Mouse (Mus musculus) heart, embryonic 16.5 days (tissue): ENCODE measurements around the gene Spdl1. TPM values are rescaled to one million over a fixed set of nuclear protein-coding genes. Genes with fewer than 3 reads are reported as not detected.

Experiments used
- ATAC-seq: fragments of 200-750 bp; cut with Nextera tagmentation; replicated peaks from 2 replicates; pipeline ENCODE4 v1.8.0; 2017; ENCODE audit warnings: moderate number of reproducible peaks; ENCODE audit not compliant: insufficient read depth, low FRiP score; ENCODE audit errors: extremely low read depth
- H3K27ac ChIP-seq: fragments of 300-500 bp; sonication (generic); 2 replicates; pipeline ENCODE4 v1.5.1; 2014; ENCODE audit warnings: mild to moderate bottlenecking, low read length, control low read depth, moderate library complexity
- H3K27me3 ChIP-seq: fragments of 300-500 bp; sonication (generic); 2 replicates; pipeline ENCODE4 v1.6.1; 2014; ENCODE audit warnings: low read length, mixed read lengths; ENCODE audit not compliant: control insufficient read depth, insufficient read depth
- H3K36me3 ChIP-seq: fragments of 300-500 bp; sonication (generic); 2 replicates; pipeline ENCODE4 v1.6.1; 2014; ENCODE audit not compliant: control insufficient read depth, insufficient read depth
- H3K4me1 ChIP-seq: fragments of 300-500 bp; sonication (generic); 2 replicates; pipeline ENCODE4 v1.6.1; 2014; ENCODE audit warnings: low read length, mixed read lengths; ENCODE audit not compliant: control insufficient read depth, insufficient read depth
- H3K4me2 ChIP-seq: fragments of 300-500 bp; sonication (generic); 2 replicates; pipeline ENCODE4 v1.6.1; 2014; ENCODE audit warnings: low read depth, mild to moderate bottlenecking, control low read depth, low read length
- H3K4me3 ChIP-seq: fragments of 300-500 bp; sonication (generic); 2 replicates; pipeline ENCODE4 v1.5.1; 2014; ENCODE audit warnings: mild to moderate bottlenecking, control low read depth, low read length
- H3K9ac ChIP-seq: fragments of 300-500 bp; sonication (generic); 2 replicates; pipeline ENCODE4 v1.6.1; 2014; ENCODE audit warnings: low read length, control low read depth
- H3K9me3 ChIP-seq: fragments of 300-500 bp; sonication (generic); replicated peaks from 2 replicates; pipeline ENCODE4 v1.6.1; 2016; ENCODE audit warnings: low read length; ENCODE audit not compliant: control insufficient read depth
- WGBS: fragments of 180-500 bp; shearing (Covaris S2); extraction: QIAGEN DNeasy Blood & Tissue Kit; methylation state at CpG from one replicate; pipeline ENCODE4 v1.1.7; 2014; 5-methylcytosine and 5-hydroxymethylcytosine counted together
- polyA plus RNA-seq: library from polyadenylated mRNA; unstranded; fragments of >200 nt; fragmentation: Nextera tagmentation; extraction: Ambion mirVana; gene quantifications from 2 replicates; pipeline ENCODE4 v1.2.1, GENCODE M21; 2015

Gene Spdl1
- polyA plus RNA-seq, 1 experiment from 2014 or later, result 16.3 TPM

DNA sequence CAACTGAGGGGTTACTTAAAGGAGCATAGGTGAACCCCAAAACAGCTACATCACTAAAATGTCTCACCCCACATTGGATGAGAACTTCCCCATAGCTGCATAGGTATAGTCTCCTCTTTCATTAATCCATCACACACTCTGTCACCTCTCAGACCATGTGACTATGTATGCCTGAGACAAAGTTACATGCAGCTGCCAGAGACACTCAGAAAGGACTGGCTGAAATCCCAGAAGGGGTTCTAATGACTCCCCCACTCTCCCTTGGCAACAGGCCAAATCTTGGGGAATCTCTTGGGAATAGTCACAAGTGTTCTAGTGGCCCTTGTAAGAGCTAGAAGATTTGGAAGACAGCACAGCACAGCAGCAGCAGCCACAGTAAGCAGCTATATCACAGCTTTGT lies 48.6 kb downstream of the Spdl1 start:
- no peaks in the 10 kb centered on the region for H3K36me3 ChIP-seq
- H3K4me2 ChIP-seq, result no peak overlapping the region
- no peak for ATAC-seq
- H3K9me3 ChIP-seq, result no peaks in the 10 kb centered on the region
- H3K4me1 ChIP-seq, result 0 out of 2 replicates have a peak, but pooled peaks cover 2% of the 10 kb centered on the region
- no peak overlapping the region for H3K9ac ChIP-seq
- H3K4me3 ChIP-seq, result no peak overlapping the region
- no peak overlapping the region for H3K27ac ChIP-seq
- H3K27me3 ChIP-seq, result no peaks in the 10 kb centered on the region

- Histone ChIP-seq H3K27me3 (no peaks in the 10 kb centered on the region), H3K9ac (peak within 1 kb of the TSS; percentile 25; the same call in 1 of the 2 replicates), H3K4me2 (peak within 1 kb of the TSS; percentile 37), H3K4me3 (peak within 1 kb of the TSS; percentile 44), H3K9me3 (no peaks in the 10 kb centered on the region), H3K27ac (peak within 1 kb of the TSS; percentile 42), H3K4me1 (0 out of 2 replicates have a peak, but pooled peaks cover 2% of the 10 kb centered on the region), H3K36me3 (no peaks in the 10 kb centered on the region)
- peak; percentile 52; the same call in 1 of the 2 replicates for ATAC-seq
- 83% methylated on average over 12 of the region's 12 CpGs for WGBS
These were observed 49.8 kb downstream of the Spdl1 start, which contains the start of gene Dock2 for GRCm38 (mm10) chr11:34783587-34784043. Gene Dock2, minus strand, starts transcription at chr11:34783892.

- H3K4me1 ChIP-seq, result 0 out of 2 replicates have a peak, but pooled peaks cover 2% of the 10 kb centered on the region
- peak overlapping the region; percentile 37 for H3K4me2 ChIP-seq
- WGBS, result 71% methylated on average over 8 of the region's 8 CpGs
- H3K27me3 ChIP-seq, result no peaks in the 10 kb centered on the region
- H3K4me3 ChIP-seq, result peak overlapping the region; percentile 44
- ATAC-seq, result peak; percentile 50
- H3K9ac ChIP-seq, result peak overlapping the region; percentile 25; the same call in 1 of the 2 replicates
- peak overlapping the region; percentile 42; the same call in 1 of the 2 replicates for H3K27ac ChIP-seq
- H3K9me3 ChIP-seq, result no peaks in the 10 kb centered on the region
- no peaks in the 10 kb centered on the region for H3K36me3 ChIP-seq
These were observed 50.7 kb downstream of the Spdl1 start for GRCm38 (mm10) chr11:34782516-34783430.

GRCm38 (mm10) chr11:34780786-34781185 lies 52.7 kb downstream of the Spdl1 start:
- H3K4me3 ChIP-seq, result no peak overlapping the region
- 0 out of 2 replicates have a peak, but pooled peaks cover 2% of the 10 kb centered on the region for H3K4me1 ChIP-seq
- 61% methylated on average over 2 of the region's 2 CpGs for WGBS
- H3K36me3 ChIP-seq, result no peaks in the 10 kb centered on the region
- H3K27me3 ChIP-seq, result no peaks in the 10 kb centered on the region
- H3K4me2 ChIP-seq, result no peak overlapping the region
- no peaks in the 10 kb centered on the region for H3K9me3 ChIP-seq
- no peak for ATAC-seq
- no peak overlapping the region for H3K9ac ChIP-seq
- no peak overlapping the region for H3K27ac ChIP-seq

DNA sequence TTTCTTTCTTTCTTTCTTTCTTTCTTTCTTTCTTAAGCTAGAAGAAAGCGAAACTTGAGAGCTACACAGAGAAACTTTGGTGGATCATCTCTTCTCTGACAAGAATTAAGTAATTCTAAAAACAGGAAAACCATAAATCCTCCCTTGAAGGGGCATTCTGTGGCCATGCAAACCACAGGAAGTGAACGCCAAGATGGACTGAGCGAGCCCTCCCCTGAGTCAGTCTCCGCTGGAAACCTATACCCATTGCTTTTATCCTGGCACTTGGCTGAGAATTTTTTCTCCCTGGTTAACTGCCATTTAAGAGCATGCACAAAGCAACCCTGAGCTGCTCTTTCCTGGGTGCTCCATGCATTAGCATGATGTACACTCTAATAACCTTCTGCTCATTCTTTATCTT lies 53.5 kb downstream of the Spdl1 start:
- Histone ChIP-seq H3K27ac (no peak overlapping the region), H3K4me2 (no peak overlapping the region), H3K9me3 (no peaks in the 10 kb centered on the region), H3K4me3 (no peak overlapping the region), H3K4me1 (0 out of 2 replicates have a peak, but pooled peaks cover 2% of the 10 kb centered on the region), H3K36me3 (no peaks in the 10 kb centered on the region), H3K27me3 (no peaks in the 10 kb centered on the region), H3K9ac (no peak overlapping the region)
- WGBS, result 75% methylated on average over 4 of the region's 4 CpGs
- no peak for ATAC-seq

GRCm38 (mm10) chr11:34778351-34778750 lies 55.1 kb downstream of the Spdl1 start:
- Histone ChIP-seq H3K9me3 (no peaks in the 10 kb centered on the region), H3K27me3 (no peaks in the 10 kb centered on the region), H3K4me2 (no peak overlapping the region), H3K9ac (no peak overlapping the region), H3K36me3 (no peaks in the 10 kb centered on the region), H3K4me1 (no peaks in the 10 kb centered on the region), H3K4me3 (no peak overlapping the region), H3K27ac (no peak overlapping the region)
- WGBS, result 71% methylated on average over 3 of the region's 3 CpGs
- no peak for ATAC-seq

GRCm38 (mm10) chr11:34777529-34777928 lies 55.9 kb downstream of the Spdl1 start:
- Histone ChIP-seq H3K9ac (no peak overlapping the region), H3K27ac (no peak overlapping the region), H3K4me2 (no peak overlapping the region), H3K27me3 (no peaks in the 10 kb centered on the region), H3K4me3 (no peak overlapping the region), H3K4me1 (no peaks in the 10 kb centered on the region), H3K9me3 (no peaks in the 10 kb centered on the region), H3K36me3 (no peaks in the 10 kb centered on the region)
- 83% methylated on average over 4 of the region's 4 CpGs for WGBS
- no peak for ATAC-seq

DNA sequence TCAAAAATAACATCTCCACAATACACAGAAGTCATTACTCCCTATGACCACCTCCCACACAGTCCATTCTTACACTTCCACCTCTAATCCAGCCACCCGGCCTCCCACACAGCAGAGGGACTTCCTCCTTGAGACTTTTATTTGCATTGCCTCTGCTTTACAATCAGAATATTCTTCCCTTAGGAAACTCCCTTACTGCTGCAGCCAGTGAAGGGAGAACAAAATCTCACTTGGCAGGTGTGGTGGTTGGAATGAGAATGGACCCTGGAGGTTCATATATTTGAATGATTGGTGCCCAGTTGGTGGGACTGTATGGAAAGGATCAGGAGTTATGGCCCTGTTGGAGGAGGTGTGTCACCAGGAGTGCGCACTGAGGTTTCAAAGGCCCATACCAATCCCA lies 57.4 kb downstream of the Spdl1 start:
- 62% methylated on average over 2 of the region's 2 CpGs for WGBS
- ATAC-seq, result no peak
- Histone ChIP-seq H3K9me3 (no peaks in the 10 kb centered on the region), H3K4me1 (no peaks in the 10 kb centered on the region), H3K27ac (no peak overlapping the region), H3K36me3 (no peaks in the 10 kb centered on the region), H3K4me2 (no peak overlapping the region), H3K4me3 (no peak overlapping the region), H3K27me3 (no peaks in the 10 kb centered on the region), H3K9ac (no peak overlapping the region)

DNA sequence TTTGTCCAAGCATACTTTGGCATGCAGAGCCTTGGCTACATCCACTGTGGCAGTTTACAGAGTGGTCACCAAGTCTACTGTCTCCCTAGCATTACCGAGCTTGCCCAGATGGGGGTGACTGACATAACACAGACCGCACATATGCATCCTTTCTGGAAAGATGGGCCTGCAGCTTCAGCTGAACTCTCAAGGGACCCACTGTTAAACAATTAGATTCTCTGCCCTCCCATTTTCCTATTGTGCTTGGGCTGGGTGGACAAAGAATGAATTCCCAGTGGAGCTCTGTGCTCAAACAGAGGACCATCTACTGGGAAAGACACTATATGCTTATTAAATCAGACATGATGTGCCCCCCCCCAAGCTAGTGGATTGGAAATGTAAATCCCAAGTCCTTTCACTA lies 58.8 kb downstream of the Spdl1 start:
- Histone ChIP-seq H3K4me3 (no peak overlapping the region), H3K4me2 (no peak overlapping the region), H3K27me3 (no peaks in the 10 kb centered on the region), H3K27ac (no peak overlapping the region), H3K36me3 (no peaks in the 10 kb centered on the region), H3K9me3 (no peaks in the 10 kb centered on the region), H3K4me1 (no peaks in the 10 kb centered on the region), H3K9ac (no peak overlapping the region)
- no peak for ATAC-seq
- WGBS, result 68% methylated on average over 2 of the region's 2 CpGs
